Mouse (Mus musculus): ENCODE measurements around the gene Morc2a.

- TF ChIP-seq TAL1 (IDR thresholded peaks at IDR 0.05; ENCODE audit: low read length) (no peak), GATA1 (IDR thresholded peaks at IDR 0.05; ENCODE audit: low read length) (no peak)
These were observed 67.7 kb downstream of the Morc2a start for GRCm38 (mm10) chr11:3716662-3717061.

Data from erythroblast, embryonic 14.5 days (primary cell).